Mouse (Mus musculus): ENCODE data around the gene Nabp2. TPM values are rescaled to one million over a fixed set of nuclear protein-coding genes. Genes with fewer than 3 reads are reported as not detected.

Gene Nabp2
- polyA plus RNA-seq, 1 experiment from 2014 or later: 147 TPM

- H3K4me1 ChIP-seq (replicated peaks): peaks cover 55% of the 10 kb centered on the region
- 76% methylated on average over 10 of the region's 10 CpGs for WGBS
- peak overlapping the region; percentile 9; the same call in 1 of the 2 replicates for H3K4me3 ChIP-seq
- no peaks in the 10 kb centered on the region for H3K9me3 ChIP-seq
- peaks cover 76% of the 10 kb centered on the region for H3K36me3 ChIP-seq
- no peaks in the 10 kb centered on the region for H3K27me3 ChIP-seq (ENCODE audit: insufficient read depth, poor library complexity, severe bottlenecking)
- H3K27ac ChIP-seq: 0 out of 2 replicates have a peak overlapping the region, but pooled peaks have one; percentile 74
- no peak for DNase-seq (ENCODE audit: low spot score)
Observed at GRCm38 (mm10) chr10:128396716-128397264, 14.5 kb downstream of the Nabp2 start.

DNA sequence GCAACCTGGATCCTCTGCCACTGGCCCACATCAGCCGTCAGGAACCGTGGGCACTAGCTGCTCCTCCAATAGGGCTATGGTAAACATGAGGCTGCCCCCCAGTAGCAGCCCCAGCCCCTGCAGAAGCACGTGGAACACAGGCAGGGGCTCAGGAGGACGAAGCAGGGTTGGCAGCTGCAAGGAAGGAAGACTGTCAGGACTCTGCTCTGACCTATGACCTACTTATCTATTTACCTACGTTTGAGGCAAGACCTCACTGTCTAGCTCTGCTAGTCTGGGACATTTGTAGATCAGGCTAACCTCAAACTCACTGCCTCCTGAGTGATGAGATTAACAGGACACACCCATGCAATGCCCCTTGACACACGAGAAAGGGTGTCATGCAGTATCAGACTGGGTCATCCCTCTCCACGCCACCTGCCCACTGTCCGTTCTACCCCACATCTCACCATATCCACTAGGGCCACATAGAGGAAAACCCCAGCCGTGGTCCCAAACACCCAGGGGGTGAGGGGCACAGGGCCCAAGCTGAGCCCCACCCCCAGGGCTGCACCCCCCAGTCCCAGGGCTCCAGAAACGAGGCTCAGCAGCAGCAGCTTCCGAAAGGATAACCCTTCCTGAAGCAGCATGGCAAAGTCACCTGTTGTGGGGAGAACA, 15.1 kb downstream of the Nabp2 start:
- Histone ChIP-seq H3K36me3 (peaks cover 76% of the 10 kb centered on the region), H3K27ac (no peak overlapping the region), H3K4me1 (replicated peaks) (peaks cover 51% of the 10 kb centered on the region), H3K4me3 (no peak overlapping the region), H3K9me3 (no peaks in the 10 kb centered on the region), H3K27me3 (ENCODE audit: insufficient read depth, poor library complexity, severe bottlenecking) (no peaks in the 10 kb centered on the region)
- WGBS: 73% methylated on average over 11 of the region's 11 CpGs
- DNase-seq (ENCODE audit: low spot score): no peak

GRCm38 (mm10) chr10:128391850-128392249, 19.4 kb downstream of the Nabp2 start:
- no peaks in the 10 kb centered on the region for H3K9me3 ChIP-seq
- WGBS: 78% methylated on average over 6 of the region's 6 CpGs
- no peaks in the 10 kb centered on the region for H3K27me3 ChIP-seq (ENCODE audit: insufficient read depth, poor library complexity, severe bottlenecking)
- H3K4me3 ChIP-seq: no peak overlapping the region
- DNase-seq (ENCODE audit: low spot score): no peak
- peaks cover 100% of the 10 kb centered on the region for H3K36me3 ChIP-seq
- H3K27ac ChIP-seq: no peak overlapping the region
- peaks cover 20% of the 10 kb centered on the region for H3K4me1 ChIP-seq (replicated peaks)

GRCm38 (mm10) chr10:128390366-128390765, 20.9 kb downstream of the Nabp2 start:
- Histone ChIP-seq H3K27ac (no peak overlapping the region), H3K27me3 (ENCODE audit: insufficient read depth, poor library complexity, severe bottlenecking) (no peaks in the 10 kb centered on the region), H3K4me3 (no peak overlapping the region), H3K4me1 (replicated peaks) (peaks cover 16% of the 10 kb centered on the region), H3K9me3 (no peaks in the 10 kb centered on the region), H3K36me3 (peaks cover 100% of the 10 kb centered on the region)
- 90% methylated on average over 12 of the region's 12 CpGs for WGBS
- no peak for DNase-seq (ENCODE audit: low spot score)

- Histone ChIP-seq H3K4me3 (no peak overlapping the region), H3K27ac (no peak overlapping the region), H3K36me3 (peaks cover 100% of the 10 kb centered on the region), H3K27me3 (ENCODE audit: insufficient read depth, poor library complexity, severe bottlenecking) (no peaks in the 10 kb centered on the region), H3K4me1 (replicated peaks) (peaks cover 16% of the 10 kb centered on the region), H3K9me3 (no peaks in the 10 kb centered on the region)
- WGBS: 92% methylated on average over 6 of the region's 6 CpGs
- DNase-seq (ENCODE audit: low spot score): no peak
Observed at GRCm38 (mm10) chr10:128389570-128389969, 21.7 kb downstream of the Nabp2 start.

DNA sequence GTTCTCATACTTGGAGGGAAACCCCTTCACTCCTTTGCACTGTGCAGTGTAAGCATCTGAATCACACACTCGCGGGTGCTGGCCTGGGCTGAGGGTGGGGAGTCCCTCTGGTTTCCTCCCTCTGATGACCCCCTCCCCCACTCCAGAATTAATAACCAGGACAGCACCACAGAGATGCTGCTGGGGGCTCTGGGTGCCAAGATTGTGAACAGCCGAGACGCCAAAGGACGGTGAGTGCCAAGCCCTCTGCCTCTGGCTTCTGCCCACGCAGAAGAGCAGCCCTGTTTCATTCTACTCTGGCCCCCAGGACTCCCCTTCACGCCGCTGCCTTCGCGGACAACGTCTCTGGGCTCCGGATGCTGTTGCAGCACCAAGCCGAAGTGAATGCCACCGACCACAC, 22.4 kb downstream of the Nabp2 start:
- H3K4me3 ChIP-seq: no peak overlapping the region
- peaks cover 100% of the 10 kb centered on the region for H3K36me3 ChIP-seq
- no peaks in the 10 kb centered on the region for H3K9me3 ChIP-seq
- no peaks in the 10 kb centered on the region for H3K27me3 ChIP-seq (ENCODE audit: insufficient read depth, poor library complexity, severe bottlenecking)
- no peak overlapping the region for H3K27ac ChIP-seq
- WGBS: 91% methylated on average over 14 of the region's 14 CpGs
- peaks cover 13% of the 10 kb centered on the region for H3K4me1 ChIP-seq (replicated peaks)
- no peak for DNase-seq (ENCODE audit: low spot score)

DNA sequence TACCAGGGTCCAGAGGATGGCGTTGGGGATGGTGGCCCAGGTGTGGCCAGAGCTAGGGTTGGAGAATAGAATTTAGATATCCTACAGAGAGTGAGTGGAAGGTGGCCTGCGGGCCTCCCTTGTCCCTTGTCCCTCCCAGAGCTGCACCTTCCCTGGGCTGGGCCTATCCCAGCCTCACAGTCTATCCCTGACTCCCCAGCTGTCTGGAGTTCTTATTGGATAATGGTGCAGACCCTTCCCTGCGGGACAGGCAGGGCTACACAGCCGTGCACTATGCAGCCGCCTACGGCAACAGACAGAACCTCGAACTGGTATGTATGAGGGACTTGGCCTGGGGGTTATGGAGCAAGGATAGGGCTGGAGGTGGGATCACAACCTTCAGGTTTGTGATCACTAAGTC, 25.4 kb downstream of the Nabp2 start:
- WGBS: 88% methylated on average over 7 of the region's 7 CpGs
- H3K27ac ChIP-seq: no peak overlapping the region
- H3K36me3 ChIP-seq: peaks cover 100% of the 10 kb centered on the region

GRCm38 (mm10) chr10:128382482-128382881, 28.8 kb downstream of the Nabp2 start:
- DNase-seq (ENCODE audit: low spot score): no peak
- 83% methylated on average over 8 of the region's 8 CpGs for WGBS
- Histone ChIP-seq H3K4me3 (no peak overlapping the region), H3K9me3 (no peaks in the 10 kb centered on the region), H3K27me3 (ENCODE audit: insufficient read depth, poor library complexity, severe bottlenecking) (no peaks in the 10 kb centered on the region), H3K36me3 (peaks cover 96% of the 10 kb centered on the region), H3K4me1 (replicated peaks) (peaks cover 18% of the 10 kb centered on the region), H3K27ac (no peak overlapping the region)

More for the DNA sequence above, 25.4 kb downstream of the Nabp2 start:
- DNase-seq (ENCODE audit: low spot score): no peak
- no peaks in the 10 kb centered on the region for H3K27me3 ChIP-seq (ENCODE audit: insufficient read depth, poor library complexity, severe bottlenecking)
- H3K4me3 ChIP-seq: no peak overlapping the region
- H3K9me3 ChIP-seq: no peaks in the 10 kb centered on the region
- H3K4me1 ChIP-seq (replicated peaks): no peaks in the 10 kb centered on the region

- Histone ChIP-seq H3K36me3 (peaks cover 77% of the 10 kb centered on the region), H3K9me3 (no peaks in the 10 kb centered on the region), H3K27ac (no peak overlapping the region), H3K4me3 (no peak overlapping the region), H3K27me3 (ENCODE audit: insufficient read depth, poor library complexity, severe bottlenecking) (no peaks in the 10 kb centered on the region), H3K4me1 (replicated peaks) (peaks cover 28% of the 10 kb centered on the region)
- WGBS: 88% methylated on average over 5 of the region's 5 CpGs
- DNase-seq (ENCODE audit: low spot score): no peak
Observed at GRCm38 (mm10) chr10:128380565-128380964, 30.7 kb downstream of the Nabp2 start.

- DNase-seq (ENCODE audit: low spot score): no peak
- H3K27ac ChIP-seq: no peak overlapping the region
- 98% methylated on average over 7 of the region's 7 CpGs for WGBS
- H3K4me1 ChIP-seq (replicated peaks): peaks cover 28% of the 10 kb centered on the region
- no peaks in the 10 kb centered on the region for H3K27me3 ChIP-seq (ENCODE audit: insufficient read depth, poor library complexity, severe bottlenecking)
- no peak overlapping the region for H3K4me3 ChIP-seq
- H3K36me3 ChIP-seq: peaks cover 64% of the 10 kb centered on the region
- no peaks in the 10 kb centered on the region for H3K9me3 ChIP-seq
Observed at GRCm38 (mm10) chr10:128379260-128379659, 32.0 kb downstream of the Nabp2 start.

GRCm38 (mm10) chr10:128378462-128378861, 32.8 kb downstream of the Nabp2 start:
- Histone ChIP-seq H3K36me3 (peaks cover 56% of the 10 kb centered on the region), H3K27me3 (ENCODE audit: insufficient read depth, poor library complexity, severe bottlenecking) (no peaks in the 10 kb centered on the region), H3K4me1 (replicated peaks) (peaks cover 28% of the 10 kb centered on the region), H3K9me3 (no peaks in the 10 kb centered on the region), H3K4me3 (peak overlapping the region; percentile 98), H3K27ac (peak overlapping the region; percentile 98; the same call in 1 of the 2 replicates)
- DNase-seq (ENCODE audit: low spot score): no peak
- WGBS: 78% methylated on average over 3 of the region's 3 CpGs

DNA sequence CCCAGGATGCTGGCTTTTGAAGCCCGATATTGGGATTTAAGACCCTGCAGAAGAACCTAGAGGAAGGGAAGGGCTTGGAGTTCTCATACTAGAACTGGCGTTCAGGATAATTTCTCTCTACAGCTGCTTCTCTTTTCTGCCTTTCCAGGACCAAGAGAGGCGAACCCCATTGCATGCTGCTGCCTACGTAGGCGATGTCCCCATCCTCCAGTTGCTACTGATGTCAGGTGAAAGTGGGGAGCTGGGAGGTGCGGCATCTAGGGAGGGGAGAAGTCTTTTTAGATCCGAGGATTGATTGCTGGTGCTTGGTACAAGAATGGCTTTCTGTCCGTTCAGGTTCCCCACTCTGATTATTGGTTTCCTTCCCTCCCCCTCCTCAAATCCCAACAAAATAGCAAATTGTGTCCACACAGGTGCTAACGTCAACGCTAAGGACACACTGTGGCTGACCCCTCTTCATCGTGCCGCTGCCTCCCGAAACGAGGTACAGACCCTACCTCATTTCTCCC, 33.3 kb downstream of the Nabp2 start:
- Histone ChIP-seq H3K27ac (peak overlapping the region; percentile 98), H3K36me3 (peaks cover 51% of the 10 kb centered on the region), H3K9me3 (no peaks in the 10 kb centered on the region), H3K4me3 (peak overlapping the region; percentile 98), H3K4me1 (replicated peaks) (peaks cover 28% of the 10 kb centered on the region), H3K27me3 (ENCODE audit: insufficient read depth, poor library complexity, severe bottlenecking) (no peaks in the 10 kb centered on the region)
- DNase-seq (ENCODE audit: low spot score): no peak
- WGBS: 61% methylated on average over 14 of the region's 14 CpGs

GRCm38 (mm10) chr10:128377222-128377939, 33.9 kb downstream of the Nabp2 start:
- peak overlapping the region; percentile 98 for H3K4me3 ChIP-seq
- under 1% methylated on average over 46 of the region's 47 CpGs for WGBS
- H3K36me3 ChIP-seq: peaks cover 45% of the 10 kb centered on the region
- H3K9me3 ChIP-seq: no peaks in the 10 kb centered on the region
- no peaks in the 10 kb centered on the region for H3K27me3 ChIP-seq (ENCODE audit: insufficient read depth, poor library complexity, severe bottlenecking)
- H3K4me1 ChIP-seq (replicated peaks): peaks cover 28% of the 10 kb centered on the region
- peak overlapping the region; percentile 98 for H3K27ac ChIP-seq
- DNase-seq (ENCODE audit: low spot score): peak; percentile 71

Measured in hindbrain, embryonic 10.5 days (tissue).